In the genomic region with DNA sequence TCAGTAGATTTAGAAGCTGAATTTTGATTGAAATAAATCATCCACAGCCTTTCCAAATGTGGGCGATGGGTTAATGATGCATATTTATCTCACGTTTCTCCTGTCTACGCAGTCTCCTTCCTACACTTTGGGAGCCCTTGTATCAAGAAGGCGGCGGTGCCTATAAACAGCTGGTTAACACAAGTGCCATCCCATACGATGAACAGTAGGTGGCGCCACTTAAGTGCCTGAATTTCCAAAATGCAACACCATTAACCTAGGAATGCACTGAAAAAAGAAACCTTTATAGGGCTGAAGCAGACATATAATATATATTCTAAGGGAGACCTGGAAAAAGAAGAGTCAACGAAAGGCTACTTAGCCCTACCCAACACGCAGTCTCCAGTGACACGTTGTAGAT, we compare ENCODE assay signal across 10 mouse cellular contexts. TPM values are rescaled to one million over a fixed set of nuclear protein-coding genes. Genes with fewer than 3 reads are reported as not detected.
A peak's percentile ranks its signal among the peaks of the same experiment; 100 is the strongest.
DNase-seq lines count a peak whose midpoint lies in the region; ATAC-seq and TF ChIP-seq lines count a peak whose summit lies in the region.
"Had no signal": no experiment of that assay in that cellular context is flagged by ENCODE, and none has a peak within 500 bp of the region (broad histone marks: within the 10 kb centered on the region; RNA-seq: fewer than 3 reads in every experiment).

No protein-coding gene starts in this region.

- H3K4me1 ChIP-seq in neural tube, embryonic 11.5 days (ENCODE audit: control insufficient read depth, insufficient read depth, low read length) = no peaks in the 10 kb centered on the region
- H3K4me1 ChIP-seq in neural tube, embryonic 15.5 days = no peaks in the 10 kb centered on the region
- H3K4me1 ChIP-seq in bone marrow, adult 2 months (ENCODE audit: control insufficient read depth, insufficient read depth, low read length) = no peaks in the 10 kb centered on the region
- H3K4me1 ChIP-seq in forebrain, embryonic 13.5 days = no peaks in the 10 kb centered on the region
- H3K4me1 ChIP-seq: liver, embryonic 15.5 days had no signal

- H3K4me2 ChIP-seq in neural tube, embryonic 11.5 days (ENCODE audit: low read depth) = no peak overlapping the region
- H3K4me2 ChIP-seq in neural tube, embryonic 15.5 days = no peak overlapping the region
- no peak overlapping the region for H3K4me2 ChIP-seq in forebrain, embryonic 13.5 days
- H3K4me2 ChIP-seq: liver, embryonic 15.5 days had no signal

- H3K4me3 ChIP-seq in neural tube, embryonic 11.5 days (ENCODE audit: low read depth, low read length) = no peak overlapping the region
- H3K4me3 ChIP-seq in neural tube, embryonic 15.5 days (replicated peaks) = no peak overlapping the region
- no peak overlapping the region for H3K4me3 ChIP-seq in bone marrow, adult 2 months (replicated peaks; ENCODE audit: control insufficient read depth, low read depth, low read length)
- H3K4me3 ChIP-seq in forebrain, embryonic 13.5 days = no peak overlapping the region
- H3K4me3 ChIP-seq: liver, embryonic 15.5 days had no signal

- no peak overlapping the region for H3K9ac ChIP-seq in neural tube, embryonic 11.5 days (ENCODE audit: low read length)
- no peak overlapping the region for H3K9ac ChIP-seq in neural tube, embryonic 15.5 days (replicated peaks)
- H3K9ac ChIP-seq in forebrain, embryonic 13.5 days = no peak overlapping the region
- H3K9ac ChIP-seq: liver, embryonic 15.5 days had no signal

- H3K9me3 ChIP-seq in neural tube, embryonic 11.5 days (ENCODE audit: control insufficient read depth, low read length) = no peaks in the 10 kb centered on the region
- no peaks in the 10 kb centered on the region for H3K9me3 ChIP-seq in neural tube, embryonic 15.5 days (replicated peaks)
- no peaks in the 10 kb centered on the region for H3K9me3 ChIP-seq in forebrain, embryonic 13.5 days (replicated peaks)
- H3K9me3 ChIP-seq: liver, embryonic 15.5 days had no signal

- no peaks in the 10 kb centered on the region for H3K27me3 ChIP-seq in neural tube, embryonic 11.5 days (ENCODE audit: control insufficient read depth, insufficient read depth, low read length)
- H3K27me3 ChIP-seq in neural tube, embryonic 15.5 days (replicated peaks) = no peaks in the 10 kb centered on the region
- H3K27me3 ChIP-seq in forebrain, embryonic 13.5 days = no peaks in the 10 kb centered on the region
- H3K27me3 ChIP-seq: liver, embryonic 15.5 days had no signal

- TF ChIP-seq POLR2A in bone marrow, adult 2 months (IDR thresholded peaks at IDR 0.05; ENCODE audit: borderline replicate concordance, control insufficient read depth, low read depth, low read length) = no peak

- H3K36me3 ChIP-seq in neural tube, embryonic 11.5 days (ENCODE audit: control insufficient read depth, insufficient read depth, low read length) = no peaks in the 10 kb centered on the region
- no peaks in the 10 kb centered on the region for H3K36me3 ChIP-seq in neural tube, embryonic 15.5 days
- H3K36me3 ChIP-seq in forebrain, embryonic 13.5 days (ENCODE audit: poor library complexity, severe bottlenecking) = no peaks in the 10 kb centered on the region
- H3K36me3 ChIP-seq: liver, embryonic 15.5 days had no signal

- DNase-seq in gastrocnemius, adult 18-20 months (ENCODE audit: low spot score) = peak; percentile 47
- DNase-seq in gastrocnemius, postnatal 25 days = no peak
- DNase-seq in neural tube, embryonic 11.5 days (ENCODE audit: low spot score) = peak; percentile 20
- peak; percentile 57 for DNase-seq in kidney, postnatal 10 days
- DNase-seq in naive thymus-derived CD4-positive, alpha-beta T cell, adult 2 months (ENCODE audit: low read depth) = peak; percentile 82

- no peak overlapping the region for H3K27ac ChIP-seq in neural tube, embryonic 11.5 days (ENCODE audit: low read depth, low read length)
- no peak overlapping the region for H3K27ac ChIP-seq in neural tube, embryonic 15.5 days (replicated peaks)
- H3K27ac ChIP-seq in bone marrow, adult 2 months (ENCODE audit: control insufficient read depth, insufficient read depth, low read depth, low read length, poor library complexity) = no peak overlapping the region
- H3K27ac ChIP-seq in forebrain, embryonic 13.5 days = no peak overlapping the region
- H3K27ac ChIP-seq: liver, embryonic 15.5 days had no signal

- peak; percentile 58 for TF ChIP-seq CTCF in bone marrow, adult 2 months (IDR thresholded peaks at IDR 0.05; ENCODE audit: control insufficient read depth, insufficient read depth, low read length)

- ATAC-seq in neural tube, embryonic 11.5 days (ENCODE audit: insufficient read depth, low FRiP score, low TSS enrichment) = no peak
- ATAC-seq in neural tube, embryonic 15.5 days (ENCODE audit: low FRiP score) = no peak
- no peak for ATAC-seq in forebrain, embryonic 13.5 days

- 78% methylated on average over 10 of the region's 10 CpGs for WGBS in neural tube, embryonic 11.5 days
- WGBS in neural tube, embryonic 15.5 days = 75% methylated on average over 10 of the region's 10 CpGs
- 42% methylated on average over 10 of the region's 10 CpGs for WGBS in bone marrow, adult 2 months
- 76% methylated on average over 10 of the region's 10 CpGs for WGBS in forebrain, embryonic 13.5 days

RNA-seq across cellular contexts. Expression of gene Poc1b, which starts 9.5 kb away (rescaled TPM):
- total RNA-seq in gastrocnemius, adult 18-20 months (2021) = 1 to 10 TPM; 2.8 to 4.1 TPM
- total RNA-seq in gastrocnemius, postnatal 25 days (2021) = 1 to 10 TPM; 3.5 to 4.0 TPM
- polyA plus RNA-seq in neural tube, embryonic 11.5 days (2014; fragmentation: Nextera tagmentation; extraction: Ambion mirVana) = 33.0 and 39.4 TPM in 2 replicates
- 9.3 and 14.1 TPM in 2 replicates for polyA plus RNA-seq in neural tube, embryonic 15.5 days (2015; fragmentation: Nextera tagmentation; extraction: Ambion mirVana)
- 1.9 and 2.0 TPM in 2 replicates for polyA plus RNA-seq in bone marrow, adult 2 months (2011; ENCODE audit: insufficient read depth, insufficient read length, low replicate concordance, missing spikeins)
- 16.0 and 17.3 TPM in 2 replicates for polyA plus RNA-seq in forebrain, embryonic 13.5 days (2015; fragmentation: Nextera tagmentation; extraction: Ambion mirVana)

RNA-seq across cellular contexts. Expression of gene Galnt4, which starts 10.6 kb away (rescaled TPM):
- total RNA-seq in gastrocnemius, adult 18-20 months (2021) = 1 to 10 TPM in 1 of 2 experiments, under 1 TPM in 1; 0.87 to 1.3 TPM
- total RNA-seq in gastrocnemius, postnatal 25 days (2021) = 1 to 10 TPM; 1.5 to 1.9 TPM
- 5.0 and 5.7 TPM in 2 replicates for polyA plus RNA-seq in neural tube, embryonic 11.5 days (2014; fragmentation: Nextera tagmentation; extraction: Ambion mirVana)
- polyA plus RNA-seq in neural tube, embryonic 15.5 days (2015; fragmentation: Nextera tagmentation; extraction: Ambion mirVana) = 2.7 and 4.2 TPM in 2 replicates
- polyA plus RNA-seq in bone marrow, adult 2 months (2011; ENCODE audit: insufficient read depth, insufficient read length, low replicate concordance, missing spikeins) = 2.6 and 6.3 TPM in 2 replicates
- polyA plus RNA-seq in forebrain, embryonic 13.5 days (2015; fragmentation: Nextera tagmentation; extraction: Ambion mirVana) = 2.4 and 3.1 TPM in 2 replicates

RNA-seq across cellular contexts. Expression of gene Phxr2, which starts 28.8 kb away (rescaled TPM):
- total RNA-seq in gastrocnemius, adult 18-20 months (2021) = not detected
- not detected for total RNA-seq in gastrocnemius, postnatal 25 days (2021)
- not detected in 2 replicates for polyA plus RNA-seq in neural tube, embryonic 11.5 days (2014; fragmentation: Nextera tagmentation; extraction: Ambion mirVana)
- polyA plus RNA-seq in neural tube, embryonic 15.5 days (2015; fragmentation: Nextera tagmentation; extraction: Ambion mirVana) = not detected in 2 replicates
- polyA plus RNA-seq in bone marrow, adult 2 months (2011; ENCODE audit: insufficient read depth, insufficient read length, low replicate concordance, missing spikeins) = not detected in 2 replicates
- 0.15 TPM in 1 of 2 replicates, not detected in the other for polyA plus RNA-seq in forebrain, embryonic 13.5 days (2015; fragmentation: Nextera tagmentation; extraction: Ambion mirVana)
- polyA plus RNA-seq: liver, embryonic 15.5 days; stomach, embryonic 14.5 days had no signal
